Mouse (Mus musculus): ENCODE measurements at regions not wholly inside any gene's neighbourhood (a gene's known extent, or its start where the extent isn't known, plus 50 kb on each side); places are given as distances from the start of the nearest gene placed in this dataset.

GRCm38 (mm10) chr10:15392027-15392816 is 674.2 kb upstream of the Gje1 start:
- TF ChIP-seq MYOG (IDR thresholded peaks at IDR 0.05; ENCODE audit: control insufficient read depth, extremely low read depth, insufficient read length) (no peak), CTCF (IDR thresholded peaks at IDR 0.05; ENCODE audit: control insufficient read depth, insufficient read depth, insufficient read length) (no peak), MAX (IDR thresholded peaks at IDR 0.05) (no peak)
